Mouse (Mus musculus): Measurements from ENCODE around the gene Tgfb3.

Tgfb3 gene

DNA sequence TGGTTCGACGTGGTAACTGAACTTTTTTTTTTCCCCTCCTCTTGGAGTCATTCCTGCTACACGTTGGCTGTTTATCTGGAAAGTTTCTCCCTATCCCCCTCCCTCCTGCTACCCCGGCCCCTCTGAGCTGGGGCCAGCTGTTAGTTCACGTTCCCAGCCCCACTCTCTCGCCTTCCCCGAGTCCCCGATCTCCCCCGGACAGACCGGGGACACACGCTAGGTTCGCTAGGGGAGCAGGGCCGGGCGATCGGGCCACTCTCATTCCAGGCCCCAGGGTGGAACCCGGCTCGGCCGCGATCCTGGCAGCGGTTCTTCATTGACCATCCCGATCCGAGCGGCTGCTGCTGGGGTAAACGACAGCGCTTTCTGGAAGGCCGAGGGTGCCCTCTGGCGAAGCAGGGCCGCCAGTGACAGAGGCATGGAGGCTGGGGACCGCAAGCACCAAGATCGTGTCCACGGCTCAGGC lies 394 bp upstream of the Tgfb3 start:
- in situ Hi-C loops (cut with MboI, MseI): loop anchor here (10.0 kb wide), 1 partner anchor 124 kb away; no protein-coding TSS in a partner anchor

DNA sequence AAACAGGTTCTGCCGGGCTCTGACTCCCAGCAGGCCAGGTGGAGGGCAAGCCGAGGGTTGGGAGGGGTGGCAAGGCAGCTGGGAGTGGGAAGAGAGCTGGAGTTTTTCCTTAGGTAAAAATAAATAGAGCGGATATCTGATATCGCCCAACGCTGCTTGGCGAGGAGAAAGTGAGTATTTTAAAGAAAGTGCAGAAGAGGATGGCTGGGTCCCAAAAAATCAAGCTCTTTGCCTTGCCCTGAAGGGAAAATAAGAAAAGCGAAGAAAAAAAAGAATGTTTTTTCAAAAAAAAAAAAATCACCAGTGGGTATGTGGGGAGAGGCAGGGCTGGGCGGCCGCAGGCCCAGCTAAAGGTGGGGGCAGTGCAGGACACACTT lies 677 bp downstream of the Tgfb3 start:
- in situ Hi-C loops (cut with MboI, MseI): loop anchor here (10.0 kb wide), 1 partner anchor 123 kb away; no protein-coding TSS in a partner anchor

DNA sequence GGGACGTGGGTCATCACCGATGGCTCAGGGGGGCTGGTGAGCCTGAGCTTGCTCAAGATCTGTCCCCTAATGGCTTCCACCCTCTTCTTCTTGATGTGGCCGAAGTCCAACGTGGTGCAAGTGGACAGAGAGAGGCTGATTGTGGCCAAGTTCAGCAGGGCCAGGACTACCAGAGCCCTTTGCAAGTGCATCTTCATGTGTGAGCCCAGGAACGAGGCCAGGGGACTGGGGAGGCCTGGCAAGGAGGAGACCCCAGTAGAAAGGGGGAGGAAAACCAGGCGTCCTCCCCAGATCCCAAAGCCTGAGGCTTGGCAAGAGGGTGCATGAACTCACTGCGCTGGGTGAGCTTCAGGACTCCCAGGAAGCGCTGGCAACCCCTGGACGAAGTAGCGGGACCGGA lies 1.1 kb downstream of the Tgfb3 start:
- in situ Hi-C loops (cut with MboI, MseI): loop anchor here (10.0 kb wide), 1 partner anchor 123 kb away; no protein-coding TSS in a partner anchor

DNA sequence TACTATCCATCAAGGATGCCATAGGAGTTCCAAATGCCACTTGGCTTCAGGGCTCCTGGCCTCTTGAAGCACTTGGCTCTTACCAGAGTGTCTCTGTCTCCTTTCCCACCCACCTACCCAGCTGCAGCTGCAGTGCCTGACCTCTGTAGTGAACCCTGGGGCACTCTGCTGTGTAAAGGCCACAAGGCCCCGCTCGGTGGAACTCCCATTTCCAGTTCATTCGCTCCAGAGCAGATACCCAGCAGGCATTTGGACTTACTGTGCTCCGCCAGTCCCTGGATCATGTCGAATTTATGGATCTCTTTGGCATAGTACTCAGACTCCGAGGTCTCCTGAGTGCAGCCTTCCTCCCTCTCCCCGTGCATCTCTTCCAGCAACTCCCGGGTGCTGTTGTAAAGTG lies 1.5 kb downstream of the Tgfb3 start:
- in situ Hi-C loops (cut with MboI, MseI): loop anchor here (10.0 kb wide), 1 partner anchor 123 kb away; no protein-coding TSS in a partner anchor

DNA sequence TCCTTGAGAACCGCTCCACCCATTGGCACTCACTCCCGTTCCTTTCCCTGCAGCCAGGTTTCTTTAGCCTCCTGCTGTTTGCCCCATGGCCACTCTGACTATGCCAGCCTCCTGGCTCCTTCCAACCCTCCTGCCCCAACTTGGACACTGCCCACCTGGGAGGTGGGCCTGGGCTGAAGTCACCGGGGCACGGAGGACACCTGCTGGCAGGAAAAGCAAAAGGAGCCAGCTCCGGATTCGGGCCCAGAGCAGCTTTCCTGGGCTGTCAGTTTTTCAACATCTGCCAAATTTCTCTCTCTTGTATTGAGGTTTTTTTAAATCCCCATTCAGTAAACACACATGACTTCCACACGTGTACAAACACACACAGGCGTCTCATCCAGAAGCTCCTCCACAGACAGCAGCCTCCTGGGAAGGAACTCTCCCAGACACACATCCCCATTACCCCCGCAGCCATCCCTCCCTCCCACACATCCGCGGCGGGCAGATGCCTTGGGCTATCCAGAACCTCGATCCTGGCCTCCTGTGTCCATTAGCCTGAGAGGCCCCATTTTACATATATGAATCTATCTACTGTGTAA lies 2.4 kb downstream of the Tgfb3 start:
- in situ Hi-C loops (cut with MboI, MseI): loop anchor here (10.0 kb wide), 1 partner anchor 122 kb away; no protein-coding TSS in a partner anchor

DNA sequence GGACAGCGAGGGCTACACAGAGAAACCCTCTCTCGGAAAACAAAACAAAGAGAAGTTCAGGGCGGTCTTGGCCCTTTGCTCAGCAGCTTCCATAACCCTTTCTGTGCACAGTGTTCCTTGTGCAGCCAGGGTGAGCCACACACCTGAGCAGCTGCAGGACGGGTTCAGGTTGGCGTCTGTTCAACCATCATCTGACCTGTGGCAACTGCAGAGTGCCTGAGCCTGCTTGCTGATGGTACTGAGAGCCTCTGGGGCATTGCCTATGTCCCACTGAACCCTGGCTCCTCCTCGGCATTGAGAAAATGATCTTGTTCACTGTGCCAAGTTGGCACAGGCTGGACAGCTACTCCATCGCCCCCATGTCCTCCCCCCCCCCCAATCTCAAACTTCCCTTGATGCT lies 3.5 kb downstream of the Tgfb3 start:
- in situ Hi-C loops (cut with MboI, MseI): loop anchor here (10.0 kb wide), 1 partner anchor 121 kb away; no protein-coding TSS in a partner anchor

DNA sequence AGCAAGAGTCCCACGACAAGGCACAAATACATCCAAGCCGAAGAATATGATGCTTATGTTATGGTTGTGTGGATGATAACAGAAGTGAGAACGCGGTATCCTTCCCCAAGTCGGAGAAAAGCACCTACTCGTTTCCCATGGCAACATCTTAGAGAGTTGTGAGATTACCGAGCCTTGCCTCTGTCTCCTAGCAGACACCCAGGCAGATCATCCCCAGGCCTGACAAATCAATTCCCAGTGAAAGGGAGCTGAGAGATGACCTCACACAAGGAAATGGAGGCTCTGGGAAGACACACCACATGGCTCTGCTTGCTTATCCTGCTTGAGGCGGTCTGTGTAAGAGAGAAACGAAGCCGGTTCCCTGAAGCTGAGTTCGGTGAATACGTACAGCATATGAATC lies 4.2 kb downstream of the Tgfb3 start:
- in situ Hi-C loops (cut with MboI, MseI): loop anchor here (5.0 to 10.0 kb wide), 2 partner anchors 120 to 212 kb away; no protein-coding TSS in a partner anchor

DNA sequence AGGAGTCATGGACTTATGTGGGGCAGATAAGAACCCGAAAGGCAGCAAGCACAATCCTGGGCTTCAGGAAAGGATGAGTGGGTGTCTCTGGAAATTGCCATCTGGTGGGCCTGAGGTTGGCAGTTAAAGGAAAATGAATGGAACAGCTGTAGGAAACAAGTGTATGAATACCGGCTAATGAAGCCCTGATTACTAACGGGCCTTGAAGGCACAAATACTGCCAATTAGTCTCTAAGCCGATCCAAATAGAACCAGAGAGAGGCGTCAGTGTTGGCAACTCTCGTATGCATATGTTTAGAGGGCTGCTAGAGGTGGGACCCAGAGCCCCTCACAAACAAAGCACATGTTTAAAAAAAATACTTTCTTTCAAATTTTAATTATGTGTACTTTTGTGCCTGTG lies 7.4 kb downstream of the Tgfb3 start:
- in situ Hi-C loops (cut with MboI, MseI): loop anchor here (5.0 to 10.0 kb wide), 2 partner anchors 117 to 209 kb away; no protein-coding TSS in a partner anchor

DNA sequence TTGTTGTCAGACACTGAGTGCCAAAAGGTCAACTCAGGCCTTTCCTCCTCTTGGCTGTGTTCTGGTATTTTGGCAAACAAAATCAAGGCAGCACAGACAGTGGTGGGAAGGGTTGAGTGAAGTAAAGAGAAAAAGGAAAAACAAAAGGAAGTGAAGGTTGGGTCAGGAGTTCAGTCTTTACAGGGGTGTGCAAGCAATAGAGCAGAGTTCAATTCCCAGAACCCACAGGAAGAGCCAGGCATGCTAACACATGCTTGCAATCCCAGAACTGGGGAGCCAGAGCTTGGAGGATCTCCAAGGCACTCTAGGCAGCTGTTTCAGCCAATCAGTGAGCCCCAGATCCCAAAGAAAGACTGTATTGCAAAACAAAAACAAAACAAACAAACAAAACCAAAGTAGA lies 14.0 kb downstream of the Tgfb3 start:
- in situ Hi-C loops (cut with MboI, MseI): no loop called here

DNA sequence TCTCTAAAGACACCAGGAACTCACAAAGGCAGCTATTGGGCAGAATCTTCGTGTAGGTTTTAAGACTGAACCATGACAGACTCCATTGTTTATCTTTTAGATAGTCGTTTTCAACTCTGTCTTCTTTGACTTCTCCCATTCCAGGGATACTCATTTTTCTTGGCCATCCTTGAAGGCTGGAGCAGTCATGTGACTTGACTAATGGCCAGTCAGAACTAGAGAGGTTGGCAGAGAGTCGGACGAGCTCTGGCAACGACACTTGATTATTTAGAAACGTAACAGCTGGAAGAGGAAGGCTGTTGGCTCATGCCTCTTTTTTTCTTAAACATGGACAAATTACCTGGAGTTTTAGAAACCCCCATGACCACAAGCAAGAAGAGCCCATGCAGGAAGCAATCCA lies 19.5 kb downstream of the Tgfb3 start:
- in situ Hi-C loops (cut with MboI, MseI): no loop called here

DNA sequence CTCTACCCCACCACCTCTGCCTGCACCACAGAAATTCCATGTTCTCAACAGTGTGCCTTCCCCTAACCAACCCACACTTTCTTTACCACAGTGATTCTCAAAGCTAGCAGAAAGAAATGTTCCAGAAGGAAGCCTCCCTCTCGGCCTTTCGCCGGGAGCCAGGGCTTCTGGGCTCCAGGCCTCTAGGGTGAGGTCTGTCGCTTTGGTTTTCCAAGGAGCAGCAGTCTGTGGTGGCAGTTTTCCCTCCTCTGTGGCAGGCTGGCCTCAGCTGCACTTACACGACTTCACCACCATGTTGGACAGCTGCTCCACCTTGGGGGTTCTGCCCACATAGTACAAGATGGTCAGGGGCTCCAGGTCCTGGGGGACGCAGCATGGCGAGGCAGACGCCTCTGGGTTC lies 21.3 kb downstream of the Tgfb3 start:
- in situ Hi-C loops (cut with MboI, MseI): no loop called here

DNA sequence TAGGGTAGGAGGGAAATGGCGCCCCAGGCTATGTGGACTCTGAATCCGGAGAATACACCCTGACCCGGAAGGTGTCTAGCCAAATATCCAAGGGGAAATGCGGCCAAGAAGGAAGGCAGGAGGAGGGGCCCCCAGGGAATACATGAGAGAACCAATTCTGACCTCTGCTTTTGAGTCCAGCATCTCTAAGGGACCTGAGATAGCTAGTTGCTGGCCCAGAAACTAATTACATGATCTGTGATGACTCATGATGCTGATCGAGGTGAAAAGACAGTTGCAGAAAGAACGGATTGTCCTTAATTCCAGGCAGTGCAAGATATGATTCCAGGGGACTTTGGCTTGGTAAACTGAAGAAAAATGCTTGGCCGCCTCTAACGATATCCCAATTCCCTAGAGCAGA lies 21.9 kb downstream of the Tgfb3 start:
- in situ Hi-C loops (cut with MboI, MseI): no loop called here

DNA sequence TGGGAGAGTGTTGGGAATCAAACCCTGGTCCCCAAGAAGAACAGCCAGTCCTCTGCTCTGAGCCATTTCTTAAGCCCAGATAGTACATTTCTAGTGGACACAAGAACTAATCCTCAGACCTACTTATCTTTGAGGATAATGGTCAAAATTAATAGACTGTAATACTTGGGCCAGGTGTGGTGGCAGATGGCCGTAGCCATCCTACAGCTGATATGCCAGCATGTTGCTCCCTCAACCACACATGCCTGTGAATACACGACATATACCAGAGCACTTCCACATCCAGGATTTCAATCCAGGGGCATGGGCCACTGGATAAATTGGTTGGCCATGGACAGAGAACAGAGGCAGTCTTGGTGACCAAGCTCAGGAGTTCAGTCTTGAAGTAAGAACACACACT lies 23.5 kb downstream of the Tgfb3 start:
- in situ Hi-C loops (cut with MboI, MseI): no loop called here

DNA sequence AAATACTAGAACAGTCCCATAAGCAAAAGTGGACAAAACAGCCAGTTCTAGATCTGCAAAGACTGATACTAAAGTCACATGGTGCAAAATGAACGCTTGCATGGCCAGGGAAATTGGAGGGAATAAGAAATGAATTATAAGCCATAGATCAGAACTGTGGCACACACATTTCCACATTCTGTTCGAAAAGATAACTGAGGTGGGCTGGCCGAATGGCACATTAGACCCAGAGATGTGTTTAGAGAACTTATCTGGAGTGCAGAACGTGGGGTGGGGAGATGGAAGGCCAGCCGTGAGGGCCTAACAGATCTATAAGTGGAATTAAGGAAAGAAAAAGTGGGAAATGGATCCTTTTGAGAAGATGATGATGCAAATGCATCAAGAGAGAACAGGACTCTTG lies 27.4 kb downstream of the Tgfb3 start:
- in situ Hi-C loops (cut with MboI, MseI): no loop called here

DNA sequence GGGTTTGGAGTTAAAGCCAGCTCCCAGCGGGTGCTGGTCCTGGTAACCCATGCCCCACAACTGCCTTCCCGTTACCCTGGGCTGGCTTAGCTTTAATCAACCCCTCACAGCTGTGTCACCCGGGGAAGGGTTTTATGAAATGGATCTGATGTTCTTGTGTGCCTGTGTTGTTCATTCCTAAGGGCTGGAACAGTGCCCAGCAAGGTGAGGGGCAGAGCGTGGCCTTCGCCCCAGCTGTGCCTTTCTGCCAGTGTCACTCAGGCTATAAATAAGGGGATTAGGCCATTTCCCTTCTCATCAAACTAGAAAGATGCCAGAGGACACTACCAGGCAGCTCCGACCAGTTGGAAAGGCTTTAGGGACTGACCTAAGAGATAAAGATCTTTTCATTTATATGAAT lies 29.0 kb downstream of the Tgfb3 start:
- in situ Hi-C loops (cut with MboI, MseI): no loop called here

DNA sequence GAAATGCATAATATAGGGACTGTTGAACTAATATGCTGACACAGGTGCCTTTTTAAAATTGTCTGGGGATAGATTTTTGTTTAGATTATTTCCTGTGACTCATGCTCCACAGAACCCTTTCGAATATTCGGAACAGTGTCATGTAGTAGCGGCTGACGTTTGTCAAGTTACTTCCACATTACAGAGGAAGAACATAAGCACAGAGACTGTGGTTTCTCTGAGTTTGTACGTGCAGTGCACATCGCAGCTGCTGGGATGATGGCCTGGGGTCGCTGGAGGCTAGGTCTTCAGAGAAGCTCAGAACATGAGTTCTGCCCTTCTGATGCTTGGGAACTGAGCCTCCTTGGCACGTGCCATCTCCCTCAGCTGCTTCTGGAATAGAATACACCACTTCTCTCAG lies 31.5 kb downstream of the Tgfb3 start:
- in situ Hi-C loops (cut with MboI, MseI): no loop called here

DNA sequence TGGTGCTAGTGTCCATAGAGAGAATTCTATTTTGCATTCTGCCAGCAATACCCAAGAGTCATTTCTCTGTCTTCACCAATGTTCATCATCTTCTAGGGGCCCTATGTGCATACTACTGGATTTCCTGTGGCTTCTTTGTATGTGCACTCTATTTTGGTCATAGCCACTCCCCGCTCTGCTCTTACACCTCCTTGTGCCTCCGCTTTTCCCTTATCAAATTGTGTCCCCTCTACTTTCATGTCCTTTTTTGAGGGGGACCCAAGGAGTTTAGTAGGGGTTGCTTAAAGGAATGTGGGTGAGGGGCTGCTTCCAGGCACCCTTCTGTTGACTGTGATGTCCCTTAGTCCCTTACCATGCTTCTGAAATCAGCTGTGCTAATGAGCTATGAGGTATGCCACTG lies 32.1 kb downstream of the Tgfb3 start:
- in situ Hi-C loops (cut with MboI, MseI): no loop called here

DNA sequence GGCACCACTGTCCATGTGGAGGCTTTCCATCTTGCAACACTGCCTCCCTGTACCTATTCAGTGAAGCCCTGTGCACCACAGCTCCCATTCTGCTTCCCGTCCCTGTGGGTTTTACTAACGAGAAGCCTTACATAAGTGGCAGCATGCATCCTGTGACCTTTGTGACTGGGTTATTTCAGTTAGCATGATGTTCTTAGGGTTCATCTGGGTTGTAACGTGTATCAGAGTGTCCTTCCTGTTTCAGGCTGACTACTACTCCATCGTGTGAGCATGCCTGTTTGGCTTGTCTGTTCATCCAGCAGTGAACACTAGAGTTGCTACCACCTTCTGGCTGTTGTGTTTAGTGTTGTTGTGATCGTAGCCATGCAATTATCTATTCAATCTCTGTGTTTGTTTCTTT lies 32.7 kb downstream of the Tgfb3 start:
- in situ Hi-C loops (cut with MboI, MseI): no loop called here

DNA sequence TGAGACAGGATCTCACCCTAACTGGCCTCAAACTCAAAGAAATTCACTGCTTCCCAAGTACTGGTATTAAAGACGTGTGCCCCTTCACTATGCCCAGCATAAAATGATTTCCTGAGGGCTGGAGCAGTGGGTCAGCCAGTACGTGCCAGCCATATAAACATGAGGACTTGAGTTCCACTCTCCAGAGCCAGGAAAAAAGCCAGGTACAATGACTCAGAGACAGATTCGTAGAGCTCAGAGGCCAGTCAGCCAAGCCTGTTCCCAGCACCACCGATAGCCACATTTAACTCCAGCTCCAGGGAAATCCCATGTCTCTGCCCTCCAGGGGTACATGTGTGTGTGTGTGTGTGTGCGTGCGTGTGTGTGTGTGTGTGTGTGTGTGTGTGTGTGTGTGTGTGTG lies 39.1 kb downstream of the Tgfb3 start:
- in situ Hi-C loops (cut with MboI, MseI): no loop called here

DNA sequence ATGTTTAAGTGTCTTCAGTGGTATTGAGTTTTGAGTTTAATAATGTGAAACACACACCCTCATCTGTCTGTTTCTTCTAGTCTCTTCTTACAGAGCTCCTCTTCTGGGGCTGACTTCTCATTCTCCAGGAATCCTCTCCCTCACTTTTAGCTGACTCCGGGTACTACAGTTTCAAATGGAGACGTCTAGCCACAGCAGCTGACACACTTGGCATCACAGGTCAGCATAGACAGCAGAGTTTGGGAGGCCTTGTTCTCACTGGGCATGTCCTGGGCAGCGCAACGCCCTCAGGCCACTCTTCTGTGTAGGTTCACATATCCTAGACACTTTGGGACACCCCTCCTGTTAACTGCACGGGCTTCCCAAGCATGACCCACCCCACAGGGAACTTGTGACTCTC lies 39.8 kb downstream of the Tgfb3 start:
- in situ Hi-C loops (cut with MboI, MseI): no loop called here

DNA sequence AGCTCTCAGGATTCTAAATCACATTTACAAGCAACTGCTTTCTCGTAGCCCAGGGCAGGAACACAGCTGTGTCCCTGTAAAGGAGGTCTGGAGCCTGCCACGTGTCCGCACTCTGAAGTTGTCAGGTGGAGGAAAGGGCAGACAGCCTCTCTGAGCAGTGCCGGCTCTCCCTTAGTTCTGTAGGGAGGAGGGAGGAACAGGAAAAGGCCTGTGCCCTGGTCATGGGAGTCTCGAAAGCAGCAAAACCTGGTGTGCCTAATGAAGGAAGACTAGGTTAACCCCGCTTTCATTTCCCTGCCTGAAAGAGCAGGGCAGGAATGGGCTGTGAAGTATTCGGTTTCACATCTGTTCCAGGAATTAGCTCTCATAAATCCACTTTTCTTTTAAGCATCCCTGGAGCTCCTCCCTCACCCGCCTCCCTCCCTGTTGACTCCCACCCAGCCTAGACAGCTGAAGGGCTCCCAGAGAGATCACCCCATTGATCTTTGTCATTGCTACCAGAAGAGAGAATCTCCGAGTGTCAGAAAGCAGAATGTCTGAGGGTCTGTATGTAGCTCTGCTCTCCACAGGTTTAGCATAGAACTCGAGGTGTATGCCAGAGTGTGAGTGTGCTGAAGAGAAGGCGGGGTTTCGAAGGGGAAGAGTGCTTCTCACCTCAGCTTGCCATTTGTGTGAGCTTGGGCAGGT lies 41.5 kb downstream of the Tgfb3 start:
- in situ Hi-C loops (cut with MboI, MseI): no loop called here

DNA sequence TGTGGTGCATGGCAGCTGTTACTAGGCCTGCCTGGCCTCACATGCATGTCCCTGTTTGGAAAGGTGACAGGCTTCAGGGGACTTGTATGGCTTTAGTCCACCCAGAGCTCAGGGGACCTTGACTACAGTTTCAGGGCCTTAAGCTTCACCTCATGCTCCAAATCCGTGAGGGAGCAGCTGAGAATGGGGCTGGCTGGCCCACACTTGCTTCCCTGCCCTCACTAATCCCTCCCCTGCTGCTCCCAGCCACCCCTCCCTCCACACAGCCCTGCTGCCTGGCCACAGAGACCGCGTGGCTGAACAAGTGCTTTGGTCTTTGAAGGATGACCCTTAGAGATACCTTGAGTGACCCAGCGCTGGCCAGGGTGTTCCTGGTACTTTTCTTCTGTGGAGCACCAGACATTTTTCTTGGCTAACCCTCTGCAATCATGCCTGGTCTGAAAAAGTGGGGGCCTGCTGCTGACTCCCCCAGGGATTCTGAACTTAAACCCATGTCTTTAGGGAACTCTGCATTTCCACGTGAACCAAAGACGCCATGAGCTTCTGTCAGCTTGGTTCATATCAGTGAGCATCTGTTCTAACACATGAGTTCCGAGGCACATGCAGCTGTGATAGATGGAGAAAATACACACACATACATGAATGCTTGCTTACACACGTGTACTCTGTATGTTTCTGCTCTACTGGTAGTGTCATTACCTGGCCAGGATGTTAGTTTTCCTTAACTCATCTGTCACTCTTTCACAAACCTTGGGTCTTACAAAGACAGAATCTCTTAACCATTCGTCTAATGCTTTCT lies 42.3 kb downstream of the Tgfb3 start:
- in situ Hi-C loops (cut with MboI, MseI): no loop called here

All from T-helper 2 cell (primary cell).